Mouse (Mus musculus) cerebellum, adult 2 months (tissue): ENCODE results near the gene F830045P16Rik. TPM values are rescaled to one million over a fixed set of nuclear protein-coding genes. Genes with fewer than 3 reads are reported as not detected.

ENCODE experiments used
- DNase-seq, 2 experiments: peaks; one replicate each; pipeline ENCODE4 v3.0.0; 2021
- H3K27ac ChIP-seq: fragments of 200-500 bp; 2 replicates; pipeline ENCODE4 v1.5.1; 2012; ENCODE audit warnings: low read length, control low read depth, inconsistent platforms; ENCODE audit not compliant: insufficient read depth
- H3K27me3 ChIP-seq: fragments of 200-500 bp; 2 replicates; pipeline ENCODE4 v1.6.1; 2012; ENCODE audit warnings: inconsistent platforms, mild to moderate bottlenecking, low read length, moderate library complexity; ENCODE audit not compliant: control insufficient read depth, insufficient read depth
- H3K4me1 ChIP-seq: fragments of 200-500 bp; 2 replicates; pipeline ENCODE4 v1.6.1; 2011; ENCODE audit warnings: low read length; ENCODE audit not compliant: control insufficient read depth, insufficient read depth
- H3K4me3 ChIP-seq: fragments of 200-500 bp; replicated peaks from 2 replicates; pipeline ENCODE3; 2011; ENCODE audit warnings: mild to moderate bottlenecking, low read depth, low read length, control low read depth; ENCODE audit not compliant: insufficient read depth
- CTCF ChIP-seq: fragments of 200-500 bp; IDR thresholded peaks from 2 replicates; pipeline ENCODE4 v1.5.1; 2011; ENCODE audit warnings: low read depth, mild to moderate bottlenecking, control low read depth, low read length, moderate library complexity, borderline replicate concordance; ENCODE audit not compliant: insufficient read depth
- POLR2A ChIP-seq: fragments of 200-500 bp; IDR thresholded peaks from 2 replicates; pipeline ENCODE4 v1.6.1; 2011; ENCODE audit warnings: low read length, control low read depth, borderline replicate concordance; ENCODE audit not compliant: insufficient read depth
- WGBS: fragments of 180-500 bp; shearing (Covaris S2); methylation state at CpG from one replicate; pipeline ENCODE4 v1.1.7; 2018; 5-methylcytosine and 5-hydroxymethylcytosine counted together
- polyA plus RNA-seq: library from polyadenylated mRNA; depleted of rRNA; stranded (reverse); fragments of >200 nt; gene quantifications from 2 replicates; pipeline ENCODE4 v1.2.3, GENCODE M21; 2012

The F830045P16Rik gene
- polyA plus RNA-seq, 1 experiment = 0.15 TPM

GRCm38 (mm10) chr2:129531102-129531501 is 5.3 kb downstream of the F830045P16Rik start:
- Histone ChIP-seq H3K27ac (no peak overlapping the region), H3K4me1 (peaks cover 41% of the 10 kb centered on the region), H3K4me3 (no peak overlapping the region), H3K27me3 (no peaks in the 10 kb centered on the region)
- TF ChIP-seq POLR2A (no peak), CTCF (no peak)
- DNase-seq = peak; percentile 21 to 76

- WGBS = 6% methylated on average over 14 of the region's 14 CpGs
- peak; percentile 91 to 94 for DNase-seq
- Histone ChIP-seq H3K27ac (peak overlapping the region; percentile 52), H3K27me3 (no peaks in the 10 kb centered on the region), H3K4me1 (peaks cover 41% of the 10 kb centered on the region), H3K4me3 (no peak overlapping the region)
- TF ChIP-seq POLR2A = no peak
- no peak for TF ChIP-seq CTCF
Observed at GRCm38 (mm10) chr2:129529297-129530209, 6.8 kb downstream of the F830045P16Rik start.

DNA sequence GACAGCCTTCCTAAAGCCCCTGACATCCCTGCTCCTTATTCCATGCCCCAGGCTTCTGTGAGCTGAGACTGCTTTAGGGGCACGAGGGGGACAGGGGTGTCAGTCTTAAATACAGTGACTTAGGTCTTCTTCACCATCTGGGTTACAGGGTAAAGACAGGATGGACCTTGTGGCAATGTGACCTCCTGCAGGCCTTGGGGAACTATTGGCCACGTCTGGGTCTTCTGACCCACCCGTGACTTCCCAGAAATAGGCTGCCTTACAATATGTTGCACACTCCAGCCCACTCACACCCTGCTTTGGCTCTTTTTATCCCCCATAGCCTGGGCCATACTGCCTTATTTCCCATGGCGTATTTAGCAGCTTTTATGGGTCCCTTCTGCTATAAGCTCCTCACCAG is 8.5 kb downstream of the F830045P16Rik start:
- H3K4me1 ChIP-seq = peaks cover 41% of the 10 kb centered on the region

GRCm38 (mm10) chr2:129526322-129526721 is 10.1 kb downstream of the F830045P16Rik start:
- no peaks in the 10 kb centered on the region for H3K27me3 ChIP-seq
- no peak overlapping the region for H3K4me3 ChIP-seq
- DNase-seq = peak in 1 of 2 experiments; percentile 12
- WGBS = 45% methylated on average over 4 of the region's 4 CpGs
- TF ChIP-seq POLR2A (no peak), CTCF (no peak)
- H3K27ac ChIP-seq = no peak overlapping the region
- peaks cover 41% of the 10 kb centered on the region for H3K4me1 ChIP-seq

More for the DNA sequence above, 8.5 kb downstream of the F830045P16Rik start:
- DNase-seq = peak in 1 of 2 experiments; percentile 6
- WGBS = 92% methylated on average over 4 of the region's 4 CpGs
- Histone ChIP-seq H3K27me3 (no peaks in the 10 kb centered on the region), H3K4me3 (no peak overlapping the region), H3K27ac (no peak overlapping the region)
- TF ChIP-seq POLR2A (no peak), CTCF (no peak)

GRCm38 (mm10) chr2:129525644-129526043 is 10.8 kb downstream of the F830045P16Rik start:
- H3K27me3 ChIP-seq = no peaks in the 10 kb centered on the region
- no peak for TF ChIP-seq CTCF
- no peak for TF ChIP-seq POLR2A

GRCm38 (mm10) chr2:129518526-129518925 is 17.9 kb downstream of the F830045P16Rik start:
- no peaks in the 10 kb centered on the region for H3K27me3 ChIP-seq
- H3K4me1 ChIP-seq = peaks cover 13% of the 10 kb centered on the region
- no peak for DNase-seq
- no peak overlapping the region for H3K4me3 ChIP-seq
- no peak overlapping the region for H3K27ac ChIP-seq
- no peak for TF ChIP-seq POLR2A
- no peak for TF ChIP-seq CTCF
- WGBS = 84% methylated on average over 3 of the region's 3 CpGs

More at GRCm38 (mm10) chr2:129525644-129526043, 10.8 kb downstream of the F830045P16Rik start:
- Histone ChIP-seq H3K4me3 (no peak overlapping the region), H3K4me1 (peaks cover 37% of the 10 kb centered on the region), H3K27ac (no peak overlapping the region)
- no peak for DNase-seq

- peaks cover 13% of the 10 kb centered on the region for H3K4me1 ChIP-seq
- DNase-seq = peak in 1 of 2 experiments; percentile 29
- 51% methylated on average over 16 of the region's 16 CpGs for WGBS
- no peak overlapping the region for H3K4me3 ChIP-seq
- H3K27ac ChIP-seq = no peak overlapping the region
- TF ChIP-seq POLR2A (no peak), CTCF (no peak)
- no peaks in the 10 kb centered on the region for H3K27me3 ChIP-seq
Observed at GRCm38 (mm10) chr2:129514923-129515920, 21.2 kb downstream of the F830045P16Rik start.

DNA sequence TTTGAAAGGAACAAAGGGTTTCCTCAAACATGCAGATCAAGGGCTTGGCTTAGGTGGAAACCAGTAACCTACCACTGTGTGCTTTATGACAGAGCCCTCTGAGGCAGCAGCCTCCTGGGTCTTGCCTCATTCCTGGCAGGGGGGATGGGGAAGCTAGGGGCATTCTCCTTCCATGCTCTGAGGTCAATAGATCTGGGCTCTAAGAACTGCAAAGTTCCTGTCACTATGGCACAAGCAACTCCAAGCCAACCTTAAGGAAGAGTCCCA is 22.1 kb downstream of the F830045P16Rik start:
- peaks cover 13% of the 10 kb centered on the region for H3K4me1 ChIP-seq
- TF ChIP-seq CTCF (no peak), POLR2A (no peak)
- no peaks in the 10 kb centered on the region for H3K27me3 ChIP-seq
- DNase-seq = no peak
- no peak overlapping the region for H3K27ac ChIP-seq
- no peak overlapping the region for H3K4me3 ChIP-seq
